Mouse (Mus musculus) lung, postnatal 25 days (tissue): ENCODE data around the gene Adamtsl5.
"Not testable (repeated sequence)": the region's sequence is repeated elsewhere in the genome, so short reads cannot be mapped to it uniquely, and the experiment has no call there.

Source experiments
- DNase-seq: peaks from one replicate; pipeline ENCODE4 v3.0.0; 2022; ENCODE audit warnings: low spot score

Gene Adamtsl5

DNA sequence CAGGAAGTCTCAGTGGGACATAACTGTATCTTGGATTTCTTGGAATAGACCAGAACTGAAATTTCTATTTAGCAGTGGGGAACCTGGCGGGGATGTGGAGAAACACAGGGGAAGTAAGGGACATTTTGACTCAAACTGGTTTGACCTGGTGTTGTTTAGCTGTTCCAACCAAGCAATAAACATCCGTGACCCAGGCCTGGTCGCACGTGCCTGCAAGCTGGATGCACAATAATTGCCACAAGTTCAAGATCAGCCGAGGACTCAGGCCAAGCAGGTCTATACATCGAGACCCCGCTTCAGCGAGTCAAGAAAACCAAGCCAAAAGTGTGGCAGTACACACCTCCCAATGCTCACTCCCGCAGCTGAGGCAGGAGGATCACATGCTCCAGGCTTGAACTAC, 23.8 kb upstream of the Adamtsl5 start:
- DNase-seq: no peak

- peak; percentile 80 for DNase-seq
Measured at GRCm38 (mm10) chr10:80371411-80371966, 23.3 kb upstream of the Adamtsl5 start.

- no peak for DNase-seq
Measured at GRCm38 (mm10) chr10:80369995-80370747, 22.0 kb upstream of the Adamtsl5 start.

- no peak for DNase-seq
Measured at GRCm38 (mm10) chr10:80368392-80368791, 20.2 kb upstream of the Adamtsl5 start.

DNA sequence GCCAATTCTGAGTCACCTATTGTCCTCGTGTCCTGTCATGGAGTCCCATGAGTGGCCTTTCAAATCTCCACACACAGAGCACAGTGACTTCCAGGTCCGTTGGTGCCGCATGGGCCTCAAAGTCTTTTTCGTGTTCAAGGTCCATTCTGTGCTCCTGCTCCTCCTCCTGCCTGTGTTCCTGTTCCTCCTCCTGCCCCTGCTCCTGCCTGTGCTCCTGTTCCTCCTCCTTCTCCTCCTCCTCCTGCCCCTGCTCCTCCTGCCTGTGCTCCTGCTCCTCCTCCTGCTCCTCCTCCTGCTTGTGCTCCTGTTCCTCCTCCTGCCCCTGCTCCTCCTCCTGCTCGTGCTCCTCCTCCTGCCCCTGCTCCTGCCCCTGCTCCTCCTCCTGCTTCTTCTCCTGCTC, 19.7 kb upstream of the Adamtsl5 start:
- no peak for DNase-seq

DNA sequence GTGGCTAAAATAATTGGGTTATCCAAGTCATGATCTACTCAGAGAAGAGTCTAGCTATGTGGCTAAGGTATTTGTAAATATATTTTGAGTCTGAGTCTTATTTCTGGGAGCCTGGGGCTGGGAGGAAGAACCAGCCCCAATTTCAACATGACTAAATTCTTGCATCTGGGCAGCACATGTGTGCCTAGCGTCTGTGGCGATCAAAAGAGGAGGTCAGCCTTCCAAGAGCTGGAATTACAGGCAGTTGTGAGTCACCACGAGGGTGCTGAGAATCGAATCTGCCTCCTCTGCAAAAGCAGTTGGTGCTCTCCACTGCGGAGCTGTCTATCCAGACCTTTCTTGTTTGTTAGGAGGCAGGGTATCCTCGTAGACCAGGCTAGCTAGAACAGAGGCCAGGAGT, 17.5 kb upstream of the Adamtsl5 start:
- DNase-seq: no peak

DNA sequence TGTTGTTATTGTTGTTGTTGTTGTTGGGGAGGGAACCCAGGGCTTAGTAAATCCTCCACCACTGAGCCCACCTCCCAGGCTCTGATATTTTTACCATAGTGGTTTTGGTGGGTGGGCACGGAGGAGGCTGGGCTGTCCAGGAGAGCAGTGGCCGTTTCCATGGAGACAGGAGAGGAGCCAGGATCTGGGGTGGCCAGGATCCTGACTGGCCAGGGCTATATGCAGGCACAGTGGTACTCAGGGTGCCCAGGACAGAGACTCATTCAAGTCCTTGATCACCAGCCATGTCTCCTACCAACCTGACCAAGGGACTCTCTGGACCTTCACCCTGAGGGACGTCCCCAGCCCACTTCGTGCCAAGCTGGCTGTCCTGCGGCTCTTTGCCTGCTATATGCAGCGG, 15.5 kb upstream of the Adamtsl5 start:
- DNase-seq: no peak

GRCm38 (mm10) chr10:80357994-80358639, 9.9 kb upstream of the Adamtsl5 start:
- DNase-seq: no peak

DNA sequence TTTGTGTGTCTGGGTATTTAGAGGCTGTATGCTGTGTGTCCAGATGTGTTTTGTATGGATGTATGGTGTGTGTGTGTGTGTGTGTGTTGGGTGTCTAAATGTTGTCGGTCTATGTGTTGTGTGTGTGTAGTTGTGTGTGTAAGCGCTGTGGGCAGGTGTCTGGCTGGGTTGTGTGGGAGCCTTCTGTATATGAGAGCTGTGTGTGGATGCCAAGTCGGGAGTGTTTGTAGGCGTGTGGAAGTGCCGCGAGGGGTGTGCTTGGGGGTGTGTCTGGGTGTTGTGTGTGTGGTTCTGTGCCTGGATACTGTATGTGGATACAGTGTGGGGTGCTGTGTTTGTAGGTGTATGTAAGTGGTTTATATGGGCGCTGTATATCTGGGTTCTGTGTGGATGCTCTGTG, 9.1 kb upstream of the Adamtsl5 start:
- DNase-seq: no peak

DNA sequence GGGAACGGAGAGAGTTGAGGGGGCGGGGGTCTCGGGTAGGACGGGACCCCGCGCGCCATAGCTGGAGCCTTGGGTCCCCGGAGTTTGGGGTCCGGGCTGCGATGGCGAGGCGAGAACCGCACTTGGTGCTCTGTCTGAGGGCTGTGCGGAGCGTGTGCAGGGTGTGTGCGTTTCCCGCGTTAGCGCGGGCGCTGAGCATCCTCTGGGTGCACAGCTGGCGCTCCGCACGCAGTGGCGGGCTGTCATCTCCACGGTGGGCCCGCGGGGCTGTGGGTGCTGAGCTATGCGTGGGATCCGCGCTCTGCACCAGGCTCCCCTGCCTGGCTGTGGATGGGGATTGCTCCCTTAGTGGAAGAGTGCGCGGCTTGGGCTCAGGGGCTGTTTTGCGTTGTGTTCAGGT, 8.5 kb upstream of the Adamtsl5 start:
- DNase-seq: no peak

DNA sequence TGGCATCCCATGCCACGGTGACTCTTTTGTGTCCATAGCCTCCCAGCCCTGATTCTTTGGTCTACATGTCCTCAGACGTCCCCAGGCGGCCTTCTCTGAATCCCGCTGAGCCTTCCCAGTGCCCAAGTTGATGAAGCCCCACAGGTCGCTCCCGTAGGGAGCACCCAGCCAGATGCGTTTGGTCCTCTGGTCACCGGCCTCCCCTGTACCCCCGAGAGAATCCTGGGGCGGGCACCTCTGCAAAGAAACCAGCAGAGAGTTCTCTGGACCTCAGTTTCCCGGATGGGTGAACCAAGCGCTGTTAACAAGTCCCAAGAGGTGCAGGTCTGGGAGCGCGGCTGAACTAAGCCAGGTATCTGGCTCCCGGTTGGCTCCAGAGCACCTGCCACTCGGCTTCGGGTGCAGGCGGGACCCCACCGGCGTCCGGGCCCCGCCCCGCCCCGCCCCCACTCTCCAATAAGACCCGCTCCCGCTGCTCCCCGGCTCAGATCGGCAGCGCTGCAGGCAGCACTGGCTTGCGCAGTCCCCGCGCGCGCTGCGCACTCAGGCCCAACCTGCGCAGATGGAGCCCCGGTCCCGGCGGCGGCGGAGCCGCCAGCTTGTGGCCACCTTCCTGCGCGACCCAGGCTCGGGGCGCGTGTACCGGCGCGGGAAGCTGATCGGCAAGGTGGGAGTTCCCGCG, 7.9 kb upstream of the Adamtsl5 start, which contains the start of gene Plk5:
Gene Plk5, plus strand, starts transcription at position 459 of the 682 bp plus-strand sequence.
- DNase-seq: no peak

DNA sequence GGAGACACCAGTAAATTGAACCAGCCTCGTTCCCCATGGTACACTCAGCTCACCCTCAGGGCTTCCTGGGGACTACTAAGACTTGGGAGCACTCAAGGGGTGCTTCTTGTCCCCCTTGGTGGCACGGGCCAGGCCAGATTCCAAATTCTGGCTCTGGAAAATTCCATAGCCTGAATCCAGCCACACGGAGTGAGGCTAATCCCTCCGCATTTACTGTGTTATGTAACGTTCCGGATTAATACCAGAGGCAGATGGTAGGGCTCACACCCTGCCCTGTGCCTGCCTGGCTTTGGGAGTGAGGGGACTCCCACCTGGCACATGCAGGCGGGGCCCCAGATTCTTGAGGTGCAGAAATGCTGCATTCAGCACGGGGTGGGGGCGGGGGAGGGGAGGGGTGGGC, 7.2 kb upstream of the Adamtsl5 start:
- DNase-seq: no peak

DNA sequence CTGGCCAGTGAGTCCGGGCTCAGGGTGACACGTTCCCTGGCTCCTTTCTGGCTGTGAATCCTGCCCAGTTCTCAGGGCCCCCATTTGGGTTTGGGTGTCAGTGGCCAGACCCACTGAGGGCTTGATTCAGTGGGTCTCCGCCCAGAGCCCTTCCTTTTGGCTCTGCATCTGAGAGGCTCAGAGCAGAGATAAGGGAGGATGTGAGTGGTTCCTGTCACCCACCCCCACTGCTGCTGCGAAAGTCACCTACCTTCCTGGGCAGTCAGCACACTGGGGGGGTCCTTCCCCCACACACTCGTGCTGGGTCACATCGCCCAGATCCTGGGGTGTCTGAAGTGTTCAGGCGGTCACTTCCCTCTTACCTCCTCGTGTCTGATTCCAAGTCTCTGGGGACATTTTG, 4.5 kb upstream of the Adamtsl5 start:
- DNase-seq: no peak

DNA sequence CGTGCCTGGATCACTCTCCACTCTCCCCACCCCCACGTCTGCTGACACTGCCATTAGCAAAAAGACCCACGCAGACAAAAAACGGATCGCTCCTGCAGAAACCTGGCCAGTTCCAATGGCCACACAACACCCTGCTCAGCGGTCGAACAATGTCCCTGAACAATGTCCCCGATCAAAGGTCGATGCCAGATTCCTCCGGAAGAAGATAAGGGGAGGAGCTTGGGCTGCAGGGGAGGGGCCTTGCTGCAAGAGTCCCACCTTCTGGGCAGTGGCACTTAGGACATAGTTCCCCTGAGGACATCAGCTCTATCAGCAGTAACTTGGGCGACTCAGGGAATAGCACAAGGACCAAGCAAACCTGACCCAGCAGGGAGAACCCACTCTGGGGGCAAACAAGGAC, 3.7 kb upstream of the Adamtsl5 start:
- DNase-seq: no peak

DNA sequence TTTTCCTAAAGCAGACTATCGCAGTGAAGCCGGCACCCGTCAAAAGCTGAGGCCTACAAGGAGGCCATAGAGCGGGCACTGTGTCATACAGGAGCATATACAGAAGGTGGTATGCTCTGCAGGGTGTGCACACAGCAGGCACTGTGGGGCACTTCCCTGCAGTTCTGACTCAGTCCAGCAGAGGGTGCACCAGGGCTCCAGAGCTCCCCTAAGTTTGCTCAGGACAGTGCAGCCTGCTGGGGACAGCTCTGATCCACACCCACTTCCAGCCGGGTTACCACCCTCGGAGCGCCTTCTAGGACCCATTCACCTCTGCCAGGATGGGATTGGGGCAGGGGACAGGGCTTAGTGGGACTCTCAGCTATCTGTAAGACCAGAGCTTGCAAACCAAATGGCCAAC, 2.1 kb upstream of the Adamtsl5 start:
- peak; percentile 86 for DNase-seq

GRCm38 (mm10) chr10:80348981-80349380, 769 bp upstream of the Adamtsl5 start:
- no peak for DNase-seq

DNA sequence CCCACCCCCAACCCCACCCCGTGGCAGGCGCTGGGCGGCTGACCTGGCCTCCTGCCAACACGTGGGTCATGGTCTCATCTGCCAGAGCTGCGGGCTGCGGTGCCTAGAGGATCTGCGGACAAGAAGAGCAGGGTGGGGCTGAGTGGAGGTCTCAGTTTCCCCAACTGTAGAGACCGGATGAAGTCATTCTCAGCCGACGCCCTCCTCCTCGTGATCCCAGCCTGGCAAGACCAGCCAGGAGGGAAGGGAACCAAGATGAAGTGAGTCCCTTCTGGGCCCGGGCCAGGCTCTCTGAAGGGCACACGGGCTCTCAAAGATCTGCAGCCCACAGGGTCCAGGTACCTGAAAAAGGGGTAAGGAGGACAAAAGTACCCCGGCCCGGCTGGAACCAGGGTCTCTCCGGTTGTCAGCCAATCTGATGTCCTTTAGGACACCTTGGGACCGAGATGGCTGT, 671 bp downstream of the Adamtsl5 start:
- DNase-seq: no peak

DNA sequence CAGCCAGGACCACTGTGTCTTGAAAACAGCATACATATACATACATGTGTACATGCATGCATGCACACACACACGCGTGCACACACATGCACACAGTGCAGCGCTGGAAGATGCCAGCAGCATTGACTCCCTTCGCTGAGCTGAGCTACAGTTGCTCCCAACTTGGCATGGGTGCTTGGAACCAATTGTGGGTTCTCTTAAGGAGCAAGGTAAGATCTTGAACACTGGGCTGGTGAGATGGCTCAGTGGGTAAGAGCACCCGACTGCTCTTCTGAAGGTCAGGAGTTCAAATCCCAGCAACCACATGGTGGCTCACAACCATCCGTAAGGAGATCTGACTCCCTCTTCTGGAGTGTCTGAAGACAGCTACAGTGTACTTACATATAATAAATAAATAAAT, 2.3 kb downstream of the Adamtsl5 start:
- DNase-seq: not testable (repeated sequence)

DNA sequence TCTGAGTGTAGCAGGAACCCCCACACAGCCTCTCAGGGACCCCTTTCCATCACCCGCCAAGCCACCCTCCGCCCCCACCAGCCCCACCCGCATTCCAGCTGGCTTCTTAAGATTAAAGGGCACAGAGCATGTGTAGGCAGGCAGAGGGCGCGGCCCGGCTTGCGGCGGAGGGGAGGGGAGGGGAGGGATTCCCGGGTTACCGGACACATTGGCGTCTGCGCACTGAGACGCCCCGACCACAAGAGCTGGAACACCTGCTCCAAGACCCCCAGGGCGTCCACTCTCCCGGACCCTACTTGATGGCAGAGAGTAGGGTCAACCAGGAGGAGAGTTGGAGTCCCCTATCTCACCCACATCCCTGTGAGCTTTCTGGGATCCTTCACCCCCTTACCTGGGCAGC, 3.1 kb downstream of the Adamtsl5 start:
- DNase-seq: peak; percentile 63

DNA sequence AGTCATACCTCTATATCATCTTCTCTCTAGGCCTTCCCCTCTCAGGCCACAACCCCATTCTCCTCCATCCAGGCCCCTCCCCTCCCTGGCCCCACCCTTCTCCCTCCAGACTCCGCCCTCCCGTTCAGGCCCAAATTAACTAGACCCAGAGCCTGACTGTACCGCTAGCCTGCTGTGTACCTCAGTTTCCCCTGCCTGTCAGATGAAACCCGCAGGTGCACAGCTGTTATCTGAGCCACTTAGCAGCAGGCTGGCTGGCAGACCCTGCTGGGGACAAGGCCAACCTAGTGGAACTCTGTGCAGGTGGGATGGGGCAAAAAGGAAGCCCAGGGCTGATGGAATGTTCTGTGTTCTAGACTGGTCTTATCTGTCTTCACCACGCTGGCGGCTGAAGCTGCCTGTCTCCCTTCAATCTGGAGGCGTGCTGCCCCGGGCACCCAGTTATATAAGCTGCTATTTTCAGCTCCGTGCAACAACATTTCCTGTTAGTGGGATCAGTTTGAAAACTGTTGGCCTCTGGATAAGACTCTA, 4.0 kb downstream of the Adamtsl5 start:
- peak; percentile 74 for DNase-seq

DNA sequence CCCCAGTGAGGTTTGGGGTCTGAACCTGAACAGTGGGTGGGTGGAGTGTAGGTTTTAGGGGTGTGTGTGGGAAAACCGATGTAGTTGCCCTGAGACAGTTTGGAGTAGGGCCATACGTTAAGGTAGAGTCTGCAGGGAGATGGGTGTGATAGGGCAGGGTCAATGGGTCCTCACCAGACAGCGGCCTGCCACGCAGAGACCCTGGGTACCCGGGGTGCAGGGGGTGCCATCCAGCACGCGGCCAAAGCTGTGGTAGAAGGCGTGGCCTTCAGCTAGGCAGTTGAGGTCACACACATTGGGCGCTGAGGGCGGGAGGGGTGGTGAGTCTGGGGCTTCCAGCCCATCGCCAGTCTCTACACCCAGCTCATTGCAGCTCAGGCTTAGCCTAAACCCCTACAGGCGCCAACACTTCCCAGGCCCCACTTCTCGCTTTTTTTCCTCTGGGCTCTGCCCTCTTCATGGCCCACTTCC, 4.8 kb downstream of the Adamtsl5 start:
- no peak for DNase-seq

GRCm38 (mm10) chr10:80342749-80343424, 5.3 kb downstream of the Adamtsl5 start:
- peak; percentile 61 for DNase-seq
